Mouse (Mus musculus) intestine, embryonic 16.5 days (tissue): ENCODE data around the gene Ccdc70. TPM values are rescaled to one million over a fixed set of nuclear protein-coding genes. Genes with fewer than 3 reads are reported as not detected.
A peak's percentile ranks its signal among the peaks of the same experiment; 100 is the strongest.

ENCODE experiments used
- ATAC-seq: fragments of 200-750 bp; cut with Nextera tagmentation; 2 replicates; pipeline ENCODE4 v1.8.0; 2017; ENCODE audit warnings: moderate TSS enrichment, moderate library complexity
- H3K27ac ChIP-seq: fragments of 300-500 bp; sonication (generic); 2 replicates; pipeline ENCODE4 v1.5.1; 2014; ENCODE audit warnings: mild to moderate bottlenecking, low read length
- H3K27me3 ChIP-seq: fragments of 300-500 bp; sonication (generic); replicated peaks from 2 replicates; pipeline ENCODE4 v1.6.1; 2014; ENCODE audit warnings: low read length, control low read depth, mixed read lengths; ENCODE audit not compliant: control insufficient read depth, insufficient read depth
- H3K36me3 ChIP-seq: fragments of 300-500 bp; sonication (generic); 2 replicates; pipeline ENCODE4 v1.6.1; 2014; ENCODE audit warnings: low read length, control low read depth; ENCODE audit not compliant: control insufficient read depth, insufficient read depth
- H3K4me1 ChIP-seq: fragments of 300-500 bp; sonication (generic); 2 replicates; pipeline ENCODE4 v1.6.1; 2014; ENCODE audit warnings: low read length, control low read depth, mixed read lengths; ENCODE audit not compliant: control insufficient read depth, insufficient read depth
- H3K4me2 ChIP-seq: fragments of 300-500 bp; sonication (generic); 2 replicates; pipeline ENCODE4 v1.6.1; 2014; ENCODE audit warnings: low read depth, low read length, control low read depth
- H3K4me3 ChIP-seq: fragments of 300-500 bp; sonication (generic); 2 replicates; pipeline ENCODE4 v1.5.1; 2014; ENCODE audit warnings: mild to moderate bottlenecking, low read length
- H3K9ac ChIP-seq: fragments of 300-500 bp; sonication (generic); 2 replicates; pipeline ENCODE4 v1.6.1; 2014; ENCODE audit warnings: low read depth, low read length
- H3K9me3 ChIP-seq: fragments of 300-500 bp; sonication (generic); 2 replicates; pipeline ENCODE4 v1.6.1; 2016; ENCODE audit warnings: low read length, control low read depth; ENCODE audit not compliant: control insufficient read depth
- WGBS: fragments of 180-500 bp; shearing (Covaris S2); extraction: QIAGEN DNeasy Blood & Tissue Kit; methylation state at CpG from one replicate; pipeline ENCODE4 v1.1.7; 2014; 5-methylcytosine and 5-hydroxymethylcytosine counted together
- polyA plus RNA-seq: library from polyadenylated mRNA; unstranded; fragments of >200 nt; fragmentation: Nextera tagmentation; extraction: Ambion mirVana; gene quantifications from 2 replicates; pipeline ENCODE4 v1.2.1, GENCODE M21; 2015

Ccdc70 gene
- polyA plus RNA-seq, 1 experiment from 2014 or later, result not detected

DNA sequence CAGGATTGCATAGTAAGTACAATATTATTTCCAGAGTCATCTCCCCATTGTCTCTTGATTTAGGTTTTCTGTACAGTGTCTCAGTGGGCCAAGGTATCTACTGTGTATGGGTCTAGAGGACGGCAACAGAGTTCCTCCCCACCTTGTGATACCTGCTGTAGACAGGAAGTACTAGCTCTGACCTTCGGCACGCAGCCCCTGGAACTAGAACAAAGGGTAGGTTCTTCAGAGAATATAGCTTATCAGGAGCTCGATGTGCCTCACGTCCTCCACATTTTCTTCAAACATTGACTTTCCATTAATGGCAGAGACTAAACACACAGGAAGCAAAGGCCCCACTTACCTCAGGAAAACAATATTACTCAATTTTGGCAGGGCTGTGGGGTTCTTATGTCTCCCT lies 49.9 kb downstream of the Ccdc70 start:
- WGBS, result 61% methylated on average over 5 of the region's 5 CpGs
- peak; percentile 81 for ATAC-seq
- no peaks in the 10 kb centered on the region for H3K4me1 ChIP-seq

DNA sequence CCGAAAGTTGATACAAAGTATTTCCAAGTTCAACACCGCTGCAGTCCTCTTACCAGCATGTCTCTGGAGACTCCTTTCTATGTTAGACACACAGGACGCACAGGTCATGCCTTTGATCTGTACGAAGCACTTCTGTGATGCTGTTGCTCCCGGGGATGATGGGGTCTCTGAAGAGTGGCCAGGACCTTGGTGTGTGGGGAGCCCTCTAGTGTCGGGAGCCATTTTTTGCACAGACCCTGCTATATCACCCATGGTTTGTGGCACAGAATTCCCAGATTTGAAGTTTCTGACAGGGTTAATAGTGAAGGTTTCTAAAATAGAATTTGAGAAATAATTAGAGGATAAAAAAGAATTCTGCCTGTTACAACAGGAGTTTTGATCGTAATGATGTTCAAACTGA lies 52.7 kb downstream of the Ccdc70 start:
- 54% methylated on average over 7 of the region's 7 CpGs for WGBS
- Histone ChIP-seq H3K9ac (no peak overlapping the region), H3K9me3 (no peaks in the 10 kb centered on the region), H3K4me3 (no peak overlapping the region), H3K27me3 (no peaks in the 10 kb centered on the region), H3K4me1 (no peaks in the 10 kb centered on the region), H3K4me2 (no peak overlapping the region), H3K36me3 (no peaks in the 10 kb centered on the region), H3K27ac (no peak overlapping the region)
- no peak for ATAC-seq

More for the DNA sequence above, 49.9 kb downstream of the Ccdc70 start:
- no peaks in the 10 kb centered on the region for H3K9me3 ChIP-seq
- no peaks in the 10 kb centered on the region for H3K27me3 ChIP-seq
- H3K4me3 ChIP-seq, result no peak overlapping the region
- no peaks in the 10 kb centered on the region for H3K36me3 ChIP-seq
- no peak overlapping the region for H3K9ac ChIP-seq
- H3K27ac ChIP-seq, result no peak overlapping the region
- H3K4me2 ChIP-seq, result no peak overlapping the region

Other genes with a start within 250 kb of the Ccdc70 start
- 214 and 247 TPM in 2 replicates for gene Defa24, start 235.3 kb upstream of the Ccdc70 start, polyA plus RNA-seq
- gene Defb50, start 146.2 kb upstream of the Ccdc70 start, polyA plus RNA-seq, result not detected in 2 replicates
- not detected in 2 replicates for gene Defb2, start 129.8 kb upstream of the Ccdc70 start, polyA plus RNA-seq
- gene Defb10, start 110.9 kb upstream of the Ccdc70 start, polyA plus RNA-seq, result not detected in 2 replicates
- not detected in 2 replicates for gene Defb9, start 84.4 kb upstream of the Ccdc70 start, polyA plus RNA-seq
- gene Defb11, start 63.4 kb upstream of the Ccdc70 start, polyA plus RNA-seq, result not detected in 2 replicates
- not detected in 2 replicates for gene Defb15, start 37.1 kb upstream of the Ccdc70 start, polyA plus RNA-seq
- gene Defb35, start 31.4 kb upstream of the Ccdc70 start, polyA plus RNA-seq, result not detected in 2 replicates
- not detected in 2 replicates for gene Defb13, start 23.0 kb upstream of the Ccdc70 start, polyA plus RNA-seq
- gene Fam90a1a, start 11.1 kb upstream of the Ccdc70 start, polyA plus RNA-seq, result not detected in 2 replicates
- gene Atp7b, start 90.5 kb downstream of the Ccdc70 start, polyA plus RNA-seq, result 4.7 and 5.1 TPM in 2 replicates
- 28.7 and 30.4 TPM in 2 replicates for gene Alg11, start 90.9 kb downstream of the Ccdc70 start, polyA plus RNA-seq
- gene Nek5, start 155.3 kb downstream of the Ccdc70 start, polyA plus RNA-seq, result 0.20 and 0.55 TPM in 2 replicates
- gene Nek3, start 196.7 kb downstream of the Ccdc70 start, polyA plus RNA-seq, result 4.6 TPM in 2 replicates
- gene Ckap2, start 216.0 kb downstream of the Ccdc70 start, polyA plus RNA-seq, result 27.9 and 33.0 TPM in 2 replicates
- gene Vps36, start 223.0 kb downstream of the Ccdc70 start, polyA plus RNA-seq, result 28.9 and 34.0 TPM in 2 replicates